12 mouse cellular contexts compared by ENCODE assay signal in the genomic region with DNA sequence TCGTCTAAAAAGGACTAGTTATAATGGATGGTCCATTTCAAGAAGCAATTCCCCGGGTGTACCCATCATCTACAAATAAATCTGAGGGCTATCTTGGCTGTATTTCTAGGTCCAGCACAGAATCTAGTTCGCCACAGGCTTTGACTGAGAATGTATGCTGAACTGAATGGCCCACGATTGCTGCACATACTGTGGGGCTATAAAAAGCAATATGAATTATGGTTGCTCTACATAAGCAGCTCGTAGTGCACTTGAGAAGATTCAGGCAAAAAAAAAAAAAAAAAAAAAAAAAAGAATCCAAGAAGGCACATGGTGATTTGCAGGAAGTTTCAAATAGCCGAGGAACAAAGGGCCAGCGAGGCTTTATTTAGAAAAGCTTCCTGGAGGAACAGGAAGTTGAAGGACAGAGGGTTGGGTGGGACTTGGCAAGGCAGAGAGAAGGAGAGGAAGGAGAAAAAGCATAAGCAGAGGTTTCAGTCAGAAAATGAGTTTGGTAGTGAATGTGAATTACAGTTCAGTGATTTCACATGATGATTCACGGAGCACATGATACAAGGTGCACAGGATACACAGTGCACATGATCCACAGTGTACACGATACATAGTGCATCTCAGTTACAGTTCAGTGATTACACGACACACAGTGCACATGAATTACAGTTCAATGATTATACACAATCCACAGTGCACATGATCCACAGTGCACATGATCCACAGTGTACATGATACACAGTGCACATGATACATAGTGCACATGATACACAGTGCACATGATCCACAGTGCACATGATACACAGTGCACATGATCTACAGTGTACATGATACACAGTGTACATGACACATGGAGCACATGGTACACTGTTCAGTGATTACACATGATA.
A peak's percentile ranks its signal among the peaks of the same experiment; 100 is the strongest.
DNase-seq lines count a peak whose midpoint lies in the region; ATAC-seq and TF ChIP-seq lines count a peak whose summit lies in the region.
"Had no signal": no experiment of that assay in that cellular context is flagged by ENCODE, and none has a peak within 500 bp of the region (broad histone marks: within the 10 kb centered on the region; RNA-seq: fewer than 3 reads in every experiment).

No protein-coding gene starts in this region.

- H3K27me3 ChIP-seq in heart, adult 2 months (ENCODE audit: control insufficient read depth, insufficient read depth, low read length), result no peaks in the 10 kb centered on the region
- H3K27me3 ChIP-seq in heart, embryonic 11.5 days (ENCODE audit: control insufficient read depth, insufficient read depth, low read length), result no peaks in the 10 kb centered on the region
- H3K27me3 ChIP-seq in kidney, adult 2 months (replicated peaks; ENCODE audit: control insufficient read depth, insufficient read depth, low read length), result no peaks in the 10 kb centered on the region
- H3K27me3 ChIP-seq in midbrain, postnatal 0 days (ENCODE audit: insufficient read depth, low read length), result no peaks in the 10 kb centered on the region
- H3K27me3 ChIP-seq: forebrain, embryonic 12.5 days; limb, embryonic 13.5 days had no signal

- no peak for TF ChIP-seq EP300 in heart, adult 2 months (IDR thresholded peaks at IDR 0.05; ENCODE audit: insufficient read depth, low read depth, low read length)

- peaks cover 10% of the 10 kb centered on the region for H3K4me1 ChIP-seq in heart, adult 2 months (ENCODE audit: control insufficient read depth, insufficient read depth, low read length)
- no peaks in the 10 kb centered on the region for H3K4me1 ChIP-seq in heart, embryonic 11.5 days (ENCODE audit: control insufficient read depth, insufficient read depth, low read length)
- peaks cover 13% of the 10 kb centered on the region for H3K4me1 ChIP-seq in bone marrow macrophage, adult 2 months (ENCODE audit: control insufficient read depth, insufficient read depth, low read length)
- peaks cover 2% of the 10 kb centered on the region; the same call in 1 of the 2 replicates for H3K4me1 ChIP-seq in kidney, adult 2 months (ENCODE audit: control insufficient read depth, insufficient read depth, low read length)
- no peaks in the 10 kb centered on the region for H3K4me1 ChIP-seq in midbrain, postnatal 0 days (ENCODE audit: insufficient read depth, low read length)

- ATAC-seq in heart, embryonic 11.5 days (replicated peaks; ENCODE audit: insufficient number of reproducible peaks, low FRiP score, low TSS enrichment), result no peak
- ATAC-seq in midbrain, postnatal 0 days (ENCODE audit: low FRiP score), result no peak

- TF ChIP-seq POLR2A in heart, adult 2 months (IDR thresholded peaks at IDR 0.05; ENCODE audit: insufficient read depth, low read depth, low read length), result no peak
- no peak for TF ChIP-seq POLR2A in bone marrow macrophage, adult 2 months (IDR thresholded peaks at IDR 0.05; ENCODE audit: borderline replicate concordance, low read depth, low read length)
- no peak for TF ChIP-seq POLR2A in kidney, adult 2 months (IDR thresholded peaks at IDR 0.05; ENCODE audit: low read depth, low read length)

- H3K9ac ChIP-seq in heart, adult 2 months (ENCODE audit: low read depth, low read length), result peak overlapping the region; percentile 58
- H3K9ac ChIP-seq in heart, embryonic 11.5 days (ENCODE audit: low read depth, low read length), result no peak overlapping the region
- H3K9ac ChIP-seq in midbrain, postnatal 0 days (replicated peaks; ENCODE audit: low read length, poor library complexity, severe bottlenecking), result no peak overlapping the region
- H3K9ac ChIP-seq: forebrain, embryonic 12.5 days; limb, embryonic 13.5 days had no signal

- peaks cover 9% of the 10 kb centered on the region for H3K9me3 ChIP-seq in heart, embryonic 11.5 days (replicated peaks; ENCODE audit: control insufficient read depth, low read length)
- no peaks in the 10 kb centered on the region for H3K9me3 ChIP-seq in midbrain, postnatal 0 days (ENCODE audit: low read length)

- H3K27ac ChIP-seq in heart, adult 2 months, result peak overlapping the region; percentile 61
- H3K27ac ChIP-seq in heart, embryonic 11.5 days (ENCODE audit: low read depth, low read length), result no peak overlapping the region
- H3K27ac ChIP-seq in bone marrow macrophage, adult 2 months (ENCODE audit: insufficient read depth, low read depth, low read length), result peak overlapping the region; percentile 86
- H3K27ac ChIP-seq in kidney, adult 2 months (ENCODE audit: insufficient read depth, low read depth, low read length), result peak overlapping the region; percentile 80
- H3K27ac ChIP-seq in midbrain, postnatal 0 days (ENCODE audit: low read depth, low read length), result no peak overlapping the region
- H3K27ac ChIP-seq: forebrain, embryonic 12.5 days; limb, embryonic 13.5 days had no signal

- WGBS in heart, adult 2 months, result 55% methylated on average over 10 of the region's 10 CpGs
- 74% methylated on average over 10 of the region's 10 CpGs for WGBS in heart, embryonic 11.5 days (ENCODE audit: insufficient replicate concordance)
- 54% methylated on average over 10 of the region's 10 CpGs for WGBS in kidney, adult 2 months
- 82% methylated on average over 10 of the region's 10 CpGs for WGBS in midbrain, postnatal 0 days

- peak; percentile 26 to 57 for DNase-seq in heart, adult 2 months
- peak; percentile 72 for DNase-seq in kidney, adult 2 months
- peak; percentile 37 to 43 for DNase-seq in lung, postnatal 4 days
- DNase-seq in adipocyte (ENCODE audit: low spot score), result no peak
- DNase-seq in cerebellum, adult 11 months, result no peak
- no peak for DNase-seq in midbrain, postnatal 0 days (ENCODE audit: low spot score)
- DNase-seq: cerebellum, postnatal 10 days had no signal

- no peak overlapping the region for H3K4me3 ChIP-seq in heart, adult 2 months
- H3K4me3 ChIP-seq in heart, embryonic 11.5 days (ENCODE audit: low read depth, low read length), result no peak overlapping the region
- no peak overlapping the region for H3K4me3 ChIP-seq in bone marrow macrophage, adult 2 months (ENCODE audit: insufficient read depth, low read length)
- H3K4me3 ChIP-seq in kidney, adult 2 months (ENCODE audit: insufficient read depth, low read depth, low read length), result no peak overlapping the region
- H3K4me3 ChIP-seq in midbrain, postnatal 0 days (ENCODE audit: low read depth, low read length), result no peak overlapping the region
- H3K4me3 ChIP-seq: forebrain, embryonic 12.5 days; limb, embryonic 13.5 days; myocyte had no signal

- 0 out of 2 replicates have a peak, but pooled peaks cover 2% of the 10 kb centered on the region for H3K79me2 ChIP-seq in heart, adult 2 months (replicated peaks; ENCODE audit: control insufficient read depth, insufficient read depth, low read length)

- peaks cover 7% of the 10 kb centered on the region for H3K36me3 ChIP-seq in heart, adult 2 months (ENCODE audit: control insufficient read depth, insufficient read depth, low read length)
- H3K36me3 ChIP-seq in heart, embryonic 11.5 days (ENCODE audit: control insufficient read depth, insufficient read depth, low read length), result no peaks in the 10 kb centered on the region
- no peaks in the 10 kb centered on the region for H3K36me3 ChIP-seq in kidney, adult 2 months (ENCODE audit: control insufficient read depth, insufficient read depth, low read length)
- no peaks in the 10 kb centered on the region for H3K36me3 ChIP-seq in midbrain, postnatal 0 days (ENCODE audit: insufficient read depth, low read length)
- H3K36me3 ChIP-seq: forebrain, embryonic 12.5 days; limb, embryonic 13.5 days had no signal

- no peak overlapping the region for H3K4me2 ChIP-seq in heart, embryonic 11.5 days
- H3K4me2 ChIP-seq in midbrain, postnatal 0 days (ENCODE audit: low read depth, low read length, poor library complexity, severe bottlenecking), result no peak overlapping the region
- H3K4me2 ChIP-seq: forebrain, embryonic 12.5 days; limb, embryonic 13.5 days had no signal

- no peak for TF ChIP-seq CTCF in heart, adult 2 months (IDR thresholded peaks at IDR 0.05)
- TF ChIP-seq CTCF in bone marrow macrophage, adult 2 months (IDR thresholded peaks at IDR 0.05; ENCODE audit: low read depth, low read length), result no peak
- TF ChIP-seq CTCF in kidney, adult 2 months (conservative IDR thresholded peaks at IDR 0.05; ENCODE audit: insufficient read depth, insufficient read length, low read depth, low read length), result no peak
- TF ChIP-seq CTCF in midbrain, postnatal 0 days (IDR thresholded peaks at IDR 0.05), result no peak

- intact Hi-C loops in heart, adult 2 months (cut with DNase I), result loop anchor here (2.0 to 5.0 kb wide), 2 partner anchors 37 to 115 kb away; no protein-coding TSS in a partner anchor

Comparison
In these comparisons a context has a peak if more than half of its experiments do, and no peak if none do; other contexts are left out.
1. H3K27ac ChIP-seq: peak in heart, adult 2 months (single experiment), bone marrow macrophage, adult 2 months (single experiment) and kidney, adult 2 months (single experiment); none in heart, embryonic 11.5 days (single experiment) and midbrain, postnatal 0 days (single experiment).
2. DNase-seq: peak in heart, adult 2 months (2 of 2), kidney, adult 2 months (single experiment) and lung, postnatal 4 days (2 of 2); none in adipocyte (single experiment), cerebellum, adult 11 months (single experiment) and midbrain, postnatal 0 days (single experiment).